Mouse (Mus musculus) left cerebral cortex, postnatal 14 days (tissue): ENCODE results near the gene Chrna3. TPM values are rescaled to one million over a fixed set of nuclear protein-coding genes. Genes with fewer than 3 reads are reported as not detected.

Experiments
- DNase-seq, 2 experiments: peaks; one replicate each; pipeline ENCODE4 v3.0.0; 2021 to 2022; ENCODE audit warnings: low spot score in 2 of 2, mixed read lengths in 1 of 2
- intact Hi-C: fragments of 180-260 bp; cut with DNase I; formaldehyde crosslinking; loops from one replicate; pipeline ENCODE4 v1.15.1; 2025
- total RNA-seq, 2 experiments: library from RNA; stranded (reverse); gene quantifications; 2 replicates each; pipeline ENCODE4 v1.2.3; 2021

Gene Chrna3
- total RNA-seq, 2 experiments from 2014 or later = 1.8 to 2.0 TPM

GRCm38 (mm10) chr9:55010588-55011350 lies 15.6 kb downstream of the Chrna3 start:
- intact Hi-C loops = no loop called here

GRCm38 (mm10) chr9:55009692-55010091 lies 16.7 kb downstream of the Chrna3 start:
- intact Hi-C loops = no loop called here
- no peak for DNase-seq

More at GRCm38 (mm10) chr9:55010588-55011350, 15.6 kb downstream of the Chrna3 start:
- DNase-seq = no peak

- intact Hi-C loops = no loop called here
- no peak for DNase-seq
Measured at GRCm38 (mm10) chr9:55003609-55004008, 22.8 kb downstream of the Chrna3 start.

DNA sequence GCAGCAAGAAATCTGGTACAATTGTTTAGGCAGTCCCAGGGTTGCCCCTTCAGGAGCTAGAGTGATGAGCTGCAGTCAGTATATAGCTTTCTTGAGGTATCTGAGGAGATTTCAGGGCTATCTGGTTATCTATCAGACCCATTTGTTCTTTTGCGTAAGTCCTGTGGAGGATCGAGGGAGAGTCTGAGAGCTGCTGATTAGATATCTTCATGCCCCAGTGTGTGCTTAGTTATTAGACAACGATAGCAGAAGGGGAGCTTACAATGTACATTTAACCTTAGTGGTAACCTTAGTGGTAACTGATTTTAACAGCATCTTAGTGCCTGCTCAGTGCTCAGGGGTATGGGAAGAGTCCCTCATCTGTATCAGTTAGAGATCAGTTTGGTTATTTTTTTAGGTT lies 30.7 kb downstream of the Chrna3 start:
- intact Hi-C loops = no loop called here
- DNase-seq = no peak

GRCm38 (mm10) chr9:54994381-54994780 lies 32.0 kb downstream of the Chrna3 start:
- intact Hi-C loops = no loop called here
- DNase-seq = no peak

DNA sequence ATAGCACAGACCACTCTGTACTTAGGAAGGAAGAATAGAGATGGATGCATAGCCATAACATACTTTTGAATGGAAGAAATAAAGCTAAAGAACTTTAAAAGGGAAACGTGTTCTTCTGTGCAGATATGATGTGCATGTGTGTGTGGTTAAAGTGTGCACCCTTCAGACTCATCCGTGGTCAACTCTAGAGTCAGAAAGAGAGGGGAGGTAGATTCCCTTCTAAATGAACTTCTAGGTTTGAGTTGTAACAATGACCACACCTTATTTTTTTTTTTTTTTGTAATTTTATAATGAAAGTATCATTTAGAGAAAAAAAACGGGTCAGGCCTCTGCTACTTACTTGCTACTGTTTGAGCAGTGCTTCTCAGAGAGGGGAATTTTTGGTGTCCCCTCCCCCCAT lies 36.0 kb downstream of the Chrna3 start:
- DNase-seq = no peak
- intact Hi-C loops = no loop called here

- intact Hi-C loops = no loop called here
- no peak for DNase-seq
Measured at GRCm38 (mm10) chr9:54982401-54982800, 44.0 kb downstream of the Chrna3 start.

DNA sequence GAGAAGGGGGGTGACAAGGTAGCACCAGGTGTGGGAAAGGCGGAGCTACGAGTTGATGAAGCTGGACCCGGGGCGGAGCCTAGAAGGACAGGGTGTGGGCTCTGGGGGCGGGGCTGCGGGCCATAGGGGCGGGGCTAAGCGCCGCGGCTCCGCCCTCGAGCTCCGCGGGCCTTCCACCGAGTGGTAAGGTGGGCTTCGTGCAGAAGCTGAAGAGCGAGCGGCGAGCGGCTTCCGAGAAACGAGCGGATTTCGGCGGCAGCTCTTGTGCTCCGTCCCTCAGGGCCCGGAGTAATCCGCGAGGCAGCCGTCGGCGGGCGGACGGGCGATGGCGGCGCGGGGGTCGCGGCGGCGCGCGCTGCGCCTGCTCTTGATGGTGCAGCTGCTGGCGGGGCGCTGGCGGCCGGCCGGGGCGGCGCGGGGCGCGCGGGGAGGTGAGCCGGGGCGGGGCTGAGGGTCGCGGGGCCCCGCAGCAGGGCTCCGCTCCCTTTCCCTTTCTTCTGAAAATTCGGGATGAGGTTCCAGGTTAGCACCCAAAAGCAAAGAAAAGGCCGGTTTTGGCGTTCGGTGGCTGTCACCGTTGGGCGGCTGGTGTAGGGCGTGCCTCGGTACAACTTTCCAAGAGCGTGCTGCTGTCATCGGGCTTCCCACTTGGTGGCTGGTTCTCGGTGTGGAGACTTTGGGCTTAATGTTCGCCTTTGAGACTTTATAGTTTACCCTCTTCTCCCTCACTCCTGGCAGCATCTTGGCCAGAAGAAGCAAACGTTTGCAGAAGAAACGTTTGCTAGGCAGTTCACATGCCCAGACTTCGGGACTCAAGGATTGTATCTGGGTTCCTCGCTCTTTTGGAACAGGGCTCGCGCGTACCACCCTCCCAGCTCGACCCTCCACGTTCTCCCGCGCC lies 44.8 kb downstream of the Chrna3 start:
- intact Hi-C loops = no loop called here

GRCm38 (mm10) chr9:54980674-54981073 lies 45.7 kb downstream of the Chrna3 start, which contains the start of gene Chrna5:
TSS of gene Chrna5 (plus strand) at chr9:54980880.
- intact Hi-C loops = no loop called here
- DNase-seq = no peak

More for the DNA sequence above, 44.8 kb downstream of the Chrna3 start:
- no peak for DNase-seq

DNA sequence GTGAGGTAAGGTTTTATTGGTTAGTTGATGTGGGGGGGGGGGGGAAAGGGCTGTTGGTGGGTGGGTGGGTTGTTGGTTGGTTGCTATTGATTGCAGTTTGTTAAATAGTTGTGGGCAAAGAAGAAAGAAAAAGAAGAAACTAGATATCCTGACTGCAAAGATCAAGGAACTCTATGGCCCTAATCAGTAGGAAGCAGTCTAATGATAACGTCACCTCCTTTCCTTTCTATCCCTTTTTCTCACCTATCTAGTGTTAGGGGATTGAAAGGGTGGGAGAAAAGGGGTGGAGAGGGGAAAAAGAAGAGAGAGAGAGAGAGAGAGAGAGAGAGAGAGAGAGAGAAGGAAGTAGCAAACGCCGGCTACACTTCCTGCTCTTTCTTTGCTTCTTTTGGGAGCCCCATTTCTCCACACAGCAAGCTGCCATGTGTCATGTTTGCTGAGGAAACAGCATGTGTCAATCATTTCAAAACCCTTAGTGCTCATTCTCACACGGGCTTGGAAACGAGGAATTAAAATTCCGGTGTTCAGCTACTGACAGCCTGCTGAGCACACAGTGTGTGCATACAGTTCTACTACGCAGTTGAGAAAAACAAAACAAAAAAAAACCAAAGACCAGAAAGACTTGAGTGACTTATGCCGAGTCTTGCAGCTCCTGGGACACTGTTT lies 56.3 kb downstream of the Chrna3 start:
- no peak for DNase-seq
- intact Hi-C loops = no loop called here

DNA sequence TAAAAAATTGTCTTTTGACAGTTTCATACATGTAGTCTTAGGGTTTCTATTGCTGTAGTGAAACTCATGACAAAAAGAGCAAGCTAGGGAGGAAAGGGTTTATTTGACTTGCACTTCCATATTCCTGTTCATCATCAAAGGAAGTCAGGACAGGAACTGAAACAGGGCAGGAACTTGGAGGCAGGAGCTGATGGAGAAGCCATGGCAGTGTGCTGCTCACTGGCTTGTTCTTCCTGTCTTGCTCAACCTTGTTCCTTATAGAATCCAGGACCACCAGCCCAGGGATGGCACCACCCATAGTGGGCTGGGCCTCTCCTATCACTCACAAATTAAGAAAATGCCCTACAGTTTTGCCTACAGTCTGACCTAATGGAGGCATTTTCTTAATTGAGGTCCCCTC lies 62.7 kb downstream of the Chrna3 start:
- DNase-seq = no peak
- intact Hi-C loops = no loop called here

DNA sequence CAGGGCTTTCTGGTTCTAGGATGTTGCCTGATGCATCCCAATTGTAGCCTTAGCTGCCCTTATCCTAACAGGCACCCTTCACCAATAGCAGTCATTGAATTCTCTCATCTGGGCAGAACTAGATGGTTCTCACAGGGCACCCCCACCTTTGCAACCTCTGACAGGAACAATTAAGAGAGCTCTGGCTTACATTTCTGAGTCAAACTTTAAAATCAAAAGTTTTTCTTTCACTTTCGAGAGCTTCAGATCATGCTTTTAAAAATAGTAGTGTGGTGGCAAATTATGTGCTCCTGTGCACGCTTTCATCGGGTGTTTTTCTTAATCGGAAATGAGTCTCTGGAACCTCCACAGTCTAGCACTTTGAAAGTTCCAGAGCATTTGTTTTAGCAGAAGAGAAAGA lies 65.3 kb downstream of the Chrna3 start:
- DNase-seq = no peak
- intact Hi-C loops = no loop called here

Other genes with a start within 250 kb of the Chrna3 start
- 10 to 100 TPM; 62.3 to 62.9 TPM for gene Ireb2, start 162.8 kb downstream of the Chrna3 start, total RNA-seq
- gene Hykk, start 109.3 kb downstream of the Chrna3 start, total RNA-seq = 1 to 10 TPM; 1.3 TPM
- 100 to 1,000 TPM; 124 to 135 TPM for gene Psma4, start 75.8 kb downstream of the Chrna3 start, total RNA-seq
- gene AY074887, start 75.6 kb downstream of the Chrna3 start, total RNA-seq = not detected
- 1 to 10 TPM; 5.2 to 5.8 TPM for gene Chrna5, start 45.7 kb downstream of the Chrna3 start, total RNA-seq
- under 1 TPM in 1 of 2 experiments, not detected in 1; 0.19 TPM for gene Chrnb4, start 22.2 kb upstream of the Chrna3 start, total RNA-seq
- gene Ube2q2, start 122.3 kb upstream of the Chrna3 start, total RNA-seq = 10 to 100 TPM; 51.5 to 52.2 TPM
- 10 to 100 TPM; 43.1 to 44.5 TPM for gene Fbxo22, start 182.4 kb upstream of the Chrna3 start, total RNA-seq